8 mouse cellular contexts compared by ENCODE assay signal in genomic region chrX:160136153-160136552, GRCm38 (mm10). TPM values are rescaled to one million over a fixed set of nuclear protein-coding genes. Genes with fewer than 3 reads are reported as not detected.
DNase-seq lines count a peak whose midpoint lies in the region; ATAC-seq and TF ChIP-seq lines count a peak whose summit lies in the region.

No protein-coding gene starts in this region.

- H3K4me2 ChIP-seq in heart, embryonic 15.5 days: peak overlapping the region; percentile 60
- H3K4me2 ChIP-seq in forebrain, postnatal 0 days (ENCODE audit: low read depth): peak overlapping the region; percentile 59

- no peak for DNase-seq in heart, adult 8-10 months (ENCODE audit: low spot score)
- DNase-seq in ES-E14 (ENCODE audit: low read depth, low spot score): no peak
- peak; percentile 4 for DNase-seq in forebrain, postnatal 0 days
- DNase-seq in thymus, postnatal 4 days: peak; percentile 46
- no peak for DNase-seq in gastrocnemius, postnatal 14 days
- no peak for DNase-seq in right cerebral cortex, adult 2 months (ENCODE audit: low spot score in 2 of 2)

- in situ Hi-C loops in ES-E14 (cut with MboI; ENCODE audit: low sequenced_read_pairs in 2 of 2, unreplicated experiment in 2 of 2): no loop called here

- peak overlapping the region; percentile 66 for H3K4me3 ChIP-seq in heart, embryonic 15.5 days
- H3K4me3 ChIP-seq in ES-E14 (ENCODE audit: insufficient read depth in 1 of 2, low read depth in 1 of 2, low read length in 2 of 2, poor library complexity in 1 of 2, severe bottlenecking in 1 of 2): peak overlapping the region; percentile 36 to 90
- peak overlapping the region; percentile 11; the same call in 1 of the 2 replicates for H3K4me3 ChIP-seq in forebrain, postnatal 0 days (ENCODE audit: low read depth, low read length)

- no peaks in the 10 kb centered on the region for H3K9me3 ChIP-seq in heart, embryonic 15.5 days (replicated peaks)
- no peaks in the 10 kb centered on the region for H3K9me3 ChIP-seq in ES-E14 (ENCODE audit: control insufficient read depth, insufficient read depth, low read depth, low read length)
- H3K9me3 ChIP-seq in forebrain, postnatal 0 days (ENCODE audit: low read length): no peaks in the 10 kb centered on the region

- no peak for TF ChIP-seq CTCF in forebrain, postnatal 0 days (IDR thresholded peaks at IDR 0.05; ENCODE audit: low read depth)

- intact Hi-C loops in gastrocnemius, postnatal 14 days (cut with DNase I; ENCODE audit: low total_unique reads): no loop called here

- 41% methylated on average over 5 of the region's 5 CpGs for WGBS in heart, embryonic 15.5 days
- WGBS in forebrain, postnatal 0 days: 31% methylated on average over 5 of the region's 5 CpGs

- H3K27me3 ChIP-seq in heart, embryonic 15.5 days: no peaks in the 10 kb centered on the region
- H3K27me3 ChIP-seq in forebrain, postnatal 0 days (ENCODE audit: insufficient read depth, low read length): no peaks in the 10 kb centered on the region

- 0 out of 2 replicates have a peak overlapping the region, but pooled peaks have one; percentile 36 for H3K9ac ChIP-seq in heart, embryonic 15.5 days
- H3K9ac ChIP-seq in ES-E14 (ENCODE audit: insufficient read depth, low read depth, low read length, poor library complexity, severe bottlenecking): no peak overlapping the region
- no peak overlapping the region for H3K9ac ChIP-seq in forebrain, postnatal 0 days

- peaks cover 8% of the 10 kb centered on the region; the same call in 1 of the 2 replicates for H3K36me3 ChIP-seq in heart, embryonic 15.5 days
- peaks cover 7% of the 10 kb centered on the region for H3K36me3 ChIP-seq in ES-E14 (ENCODE audit: control insufficient read depth, insufficient read depth, low read length, poor library complexity, severe bottlenecking)
- no peaks in the 10 kb centered on the region for H3K36me3 ChIP-seq in forebrain, postnatal 0 days (ENCODE audit: insufficient read depth)

- no peak overlapping the region for H3K27ac ChIP-seq in heart, embryonic 15.5 days
- H3K27ac ChIP-seq in ES-E14 (ENCODE audit: insufficient read depth, low read depth, low read length, poor library complexity, severe bottlenecking): peak overlapping the region; percentile 53; the same call in 1 of the 2 replicates
- H3K27ac ChIP-seq in forebrain, postnatal 0 days (ENCODE audit: low read depth, low read length): no peak overlapping the region

- H3K4me1 ChIP-seq in heart, embryonic 15.5 days (replicated peaks): peaks cover 7% of the 10 kb centered on the region
- H3K4me1 ChIP-seq in ES-E14 (ENCODE audit: control insufficient read depth in 2 of 2, insufficient read depth in 2 of 2, low read length in 2 of 2, poor library complexity in 1 of 2): peaks cover 0 to 8% of the 10 kb centered on the region in 2 experiments; a peak in 2 of 4 replicates
- no peaks in the 10 kb centered on the region; the same call in 1 of the 2 replicates for H3K4me1 ChIP-seq in forebrain, postnatal 0 days (ENCODE audit: insufficient read depth)

- ATAC-seq in heart, embryonic 15.5 days (replicated peaks; ENCODE audit: insufficient number of reproducible peaks, insufficient read depth, low FRiP score, low read depth): no peak
- ATAC-seq in forebrain, postnatal 0 days: no peak
- 0 out of 2 replicates have a peak, but pooled peaks have one; percentile 18 for ATAC-seq in megakaryocyte, adult 5-6 weeks (ENCODE audit: poor library complexity, severe bottlenecking)

TF ChIP-seq in ES-E14, 5 proteins besides CTCF, POLR2A, EP300 and RAD21:
- TF ChIP-seq MAFK (IDR thresholded peaks at IDR 0.05; ENCODE audit: insufficient read depth, low read depth, low read length) (no peak), ZNF384 (IDR thresholded peaks at IDR 0.05; ENCODE audit: low read depth, low read length) (no peak), CHD2 (IDR thresholded peaks at IDR 0.05; ENCODE audit: low read depth, low read length) (no peak), HCFC1 (IDR thresholded peaks at IDR 0.05; ENCODE audit: borderline replicate concordance, insufficient read depth, low read length) (no peak), ZC3H11A (IDR thresholded peaks at IDR 0.05; ENCODE audit: borderline replicate concordance, low read depth, low read length) (no peak)

RNA-seq across cellular contexts. Expression of gene Pdha1, which starts 2.1 kb away (rescaled TPM):
- polyA plus RNA-seq in heart, embryonic 15.5 days (2015; fragmentation: Nextera tagmentation; extraction: Ambion mirVana): 277 and 305 TPM in 2 replicates
- total RNA-seq in heart, adult 8-10 months (2022): 1,000 to 10,000 TPM; 1,099 to 1,158 (median 1,154) TPM
- total RNA-seq in ES-E14 (2012; rRNA removed): 159 and 160 TPM in 2 replicates
- total RNA-seq in forebrain, postnatal 0 days (2014; rRNA removed): 164 and 181 TPM in 2 replicates
- polyA plus RNA-seq in forebrain, postnatal 0 days (2015; fragmentation: Nextera tagmentation; extraction: Ambion mirVana): 141 and 169 TPM in 2 replicates
- total RNA-seq in megakaryocyte, adult 5-6 weeks (2015): 85.1 and 86.0 TPM in 2 replicates
- total RNA-seq in megakaryocyte, adult 5-6 weeks (2017): 111 and 116 TPM in 2 replicates
- 100 to 1,000 TPM; 384 to 509 TPM for total RNA-seq in gastrocnemius, postnatal 14 days (2021)

Comparison
In these comparisons a context has a peak if more than half of its experiments do, and no peak if none do; other contexts are left out.
1. H3K4me3 ChIP-seq: peak in every context shown above with its lines; median percentile 66 in heart, embryonic 15.5 days; 63 in ES-E14; 11 in forebrain, postnatal 0 days.
2. DNase-seq: peak in forebrain, postnatal 0 days (single experiment) and thymus, postnatal 4 days (single experiment); none in heart, adult 8-10 months (single experiment), ES-E14 (single experiment), gastrocnemius, postnatal 14 days (single experiment) and right cerebral cortex, adult 2 months (0 of 2).